Mouse (Mus musculus) kidney, postnatal 0 days (tissue): ENCODE data around the gene Tmprss7. TPM values are rescaled to one million over a fixed set of nuclear protein-coding genes. Genes with fewer than 3 reads are reported as not detected.
A peak's percentile ranks its signal among the peaks of the same experiment; 100 is the strongest.

Experiments used
- ATAC-seq: fragments of 200-750 bp; cut with Nextera tagmentation; replicated peaks from 2 replicates; pipeline ENCODE4 v1.8.0; 2017; ENCODE audit warnings: low read depth, moderate number of reproducible peaks, moderate TSS enrichment, moderate library complexity; ENCODE audit not compliant: low FRiP score
- DNase-seq: peaks from one replicate; pipeline ENCODE4 v3.0.0-alpha.2; 2016; ENCODE audit warnings: low spot score
- H3K27ac ChIP-seq: fragments of 300-500 bp; sonication (generic); 2 replicates; pipeline ENCODE4 v1.5.1; 2014; ENCODE audit warnings: mild to moderate bottlenecking
- H3K27me3 ChIP-seq: fragments of 300-500 bp; sonication (generic); 2 replicates; pipeline ENCODE4 v1.6.1; 2014; ENCODE audit warnings: low read length, mixed read lengths; ENCODE audit not compliant: insufficient read depth
- H3K36me3 ChIP-seq: fragments of 300-500 bp; sonication (generic); 2 replicates; pipeline ENCODE4 v1.6.1; 2014; ENCODE audit warnings: low read length, mixed read lengths; ENCODE audit not compliant: insufficient read depth
- H3K4me1 ChIP-seq: fragments of 300-500 bp; sonication (generic); replicated peaks from 2 replicates; pipeline ENCODE4 v1.6.1; 2014; ENCODE audit warnings: antibody characterized with exemption, low read length, mixed read lengths; ENCODE audit not compliant: insufficient read depth
- H3K4me2 ChIP-seq: fragments of 300-500 bp; sonication (generic); 2 replicates; pipeline ENCODE4 v1.6.1; 2014; ENCODE audit warnings: mild to moderate bottlenecking, low read length, moderate library complexity, mixed read lengths
- H3K4me3 ChIP-seq: fragments of 300-500 bp; sonication (generic); replicated peaks from 2 replicates; pipeline ENCODE4 v1.5.1; 2014; ENCODE audit warnings: low read depth, low read length
- H3K9ac ChIP-seq: fragments of 300-500 bp; sonication (generic); 2 replicates; pipeline ENCODE4 v1.6.1; 2014; ENCODE audit warnings: low read depth, low read length
- H3K9me3 ChIP-seq: fragments of 300-500 bp; sonication (generic); replicated peaks from 2 replicates; pipeline ENCODE4 v1.6.1; 2016; ENCODE audit warnings: low read length, inconsistent platforms, mixed read lengths
- CTCF ChIP-seq: IDR thresholded peaks from 2 replicates; pipeline ENCODE4 v1.5.1; 2016; ENCODE audit warnings: antibody characterized with exemption, low read depth, mild to moderate bottlenecking, moderate library complexity
- WGBS: fragments of 180-500 bp; shearing (Covaris S2); extraction: QIAGEN DNeasy Blood & Tissue Kit; methylation state at CpG from one replicate; pipeline ENCODE4 v1.1.7; 2014; 5-methylcytosine and 5-hydroxymethylcytosine counted together
- polyA plus RNA-seq: library from polyadenylated mRNA; unstranded; fragments of >200 nt; fragmentation: Nextera tagmentation; extraction: Ambion mirVana; gene quantifications from 2 replicates; pipeline ENCODE4 v1.2.1, GENCODE M21; 2015

Tmprss7 gene
- polyA plus RNA-seq, 1 experiment from 2014 or later: 0.21 TPM

DNA sequence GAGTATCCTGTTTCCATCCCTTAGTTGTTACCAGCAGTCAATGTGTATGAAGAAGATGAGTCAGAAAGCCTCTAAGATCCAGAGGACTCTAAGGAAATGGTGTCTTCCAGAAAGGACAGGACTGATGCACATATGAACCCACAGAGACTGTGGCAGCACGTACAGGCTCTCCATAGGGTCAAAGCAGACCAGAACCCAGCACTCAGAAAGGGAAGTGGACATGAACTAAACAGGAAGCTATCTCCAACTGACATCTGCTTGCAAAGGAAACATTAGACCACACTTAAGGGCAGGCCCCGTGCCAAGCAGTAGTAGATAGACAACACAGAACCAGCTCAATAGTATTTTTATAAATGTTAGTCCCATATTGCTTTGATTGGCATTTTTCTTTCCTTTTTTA is 27.3 kb downstream of the Tmprss7 start:
- H3K9ac ChIP-seq: no peak overlapping the region
- no peak overlapping the region for H3K27ac ChIP-seq
- no peak overlapping the region for H3K4me3 ChIP-seq
- no peak for ATAC-seq
- DNase-seq: no peak
- no peak overlapping the region for H3K4me2 ChIP-seq
- no peaks in the 10 kb centered on the region for H3K27me3 ChIP-seq
- no peaks in the 10 kb centered on the region for H3K9me3 ChIP-seq
- no peak for TF ChIP-seq CTCF
- no peaks in the 10 kb centered on the region for H3K4me1 ChIP-seq
- WGBS: 64% methylated on average over 2 of the region's 2 CpGs
- H3K36me3 ChIP-seq: no peaks in the 10 kb centered on the region

DNA sequence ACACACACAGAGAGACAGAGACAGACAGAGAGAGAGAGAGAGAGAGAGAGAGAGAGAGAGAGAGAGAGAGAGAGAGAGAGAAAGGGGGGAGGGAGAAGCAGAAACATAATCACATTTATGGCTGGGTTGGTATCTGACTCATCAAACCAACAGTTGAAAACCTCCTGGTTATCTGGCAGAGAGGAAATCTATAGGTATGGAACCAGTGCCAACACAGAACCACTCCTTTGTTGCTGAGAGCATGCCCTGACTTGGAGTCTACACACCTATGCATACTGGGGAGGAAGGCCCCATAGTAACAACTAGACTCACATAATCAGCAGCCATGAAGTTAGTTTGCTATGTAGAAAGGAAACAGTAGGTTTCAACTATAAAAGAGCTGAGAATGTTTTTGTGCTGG is 31.1 kb downstream of the Tmprss7 start:
- Histone ChIP-seq H3K4me1 (no peaks in the 10 kb centered on the region), H3K4me2 (no peak overlapping the region), H3K9me3 (no peaks in the 10 kb centered on the region), H3K9ac (no peak overlapping the region), H3K27ac (no peak overlapping the region), H3K27me3 (no peaks in the 10 kb centered on the region), H3K36me3 (no peaks in the 10 kb centered on the region), H3K4me3 (no peak overlapping the region)
- DNase-seq (no peak), ATAC-seq (no peak)
- TF ChIP-seq CTCF: no peak

DNA sequence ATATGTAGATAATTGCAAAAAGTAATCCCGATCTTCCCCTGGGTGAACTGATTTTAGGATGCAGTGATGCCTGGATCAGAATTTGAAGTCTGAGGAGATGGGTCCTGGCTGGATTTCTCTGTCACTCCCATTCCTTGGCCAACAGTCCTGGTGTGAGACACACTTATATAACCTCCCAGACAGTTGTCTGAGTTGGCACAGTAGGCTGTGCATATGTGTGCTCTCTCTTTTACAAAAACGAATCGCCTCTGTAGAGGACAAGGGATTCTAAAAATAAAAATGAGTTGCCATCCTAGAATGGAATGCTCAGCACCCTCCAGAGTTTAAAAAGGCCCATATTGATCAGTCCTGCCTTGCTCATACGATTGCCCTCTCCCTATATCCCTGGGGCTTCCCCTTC is 33.9 kb downstream of the Tmprss7 start:
- Histone ChIP-seq H3K9me3 (no peaks in the 10 kb centered on the region), H3K4me1 (no peaks in the 10 kb centered on the region), H3K4me2 (no peak overlapping the region), H3K27ac (no peak overlapping the region), H3K27me3 (0 out of 2 replicates have a peak, but pooled peaks cover under 1% of the 10 kb centered on the region), H3K36me3 (no peaks in the 10 kb centered on the region), H3K9ac (no peak overlapping the region), H3K4me3 (no peak overlapping the region)
- TF ChIP-seq CTCF: no peak
- no peak for ATAC-seq
- DNase-seq: no peak
- WGBS: 83% methylated on average over 4 of the region's 4 CpGs

GRCm38 (mm10) chr16:45658248-45658647 is 35.2 kb downstream of the Tmprss7 start:
- Histone ChIP-seq H3K27me3 (0 out of 2 replicates have a peak, but pooled peaks cover 3% of the 10 kb centered on the region), H3K4me1 (peaks cover 6% of the 10 kb centered on the region; the same call in 1 of the 2 replicates), H3K9me3 (no peaks in the 10 kb centered on the region), H3K27ac (no peak overlapping the region), H3K36me3 (no peaks in the 10 kb centered on the region), H3K4me2 (no peak overlapping the region), H3K9ac (no peak overlapping the region), H3K4me3 (no peak overlapping the region)
- DNase-seq: no peak
- ATAC-seq: no peak
- 75% methylated on average over 1 of the region's 1 CpGs for WGBS
- no peak for TF ChIP-seq CTCF

DNA sequence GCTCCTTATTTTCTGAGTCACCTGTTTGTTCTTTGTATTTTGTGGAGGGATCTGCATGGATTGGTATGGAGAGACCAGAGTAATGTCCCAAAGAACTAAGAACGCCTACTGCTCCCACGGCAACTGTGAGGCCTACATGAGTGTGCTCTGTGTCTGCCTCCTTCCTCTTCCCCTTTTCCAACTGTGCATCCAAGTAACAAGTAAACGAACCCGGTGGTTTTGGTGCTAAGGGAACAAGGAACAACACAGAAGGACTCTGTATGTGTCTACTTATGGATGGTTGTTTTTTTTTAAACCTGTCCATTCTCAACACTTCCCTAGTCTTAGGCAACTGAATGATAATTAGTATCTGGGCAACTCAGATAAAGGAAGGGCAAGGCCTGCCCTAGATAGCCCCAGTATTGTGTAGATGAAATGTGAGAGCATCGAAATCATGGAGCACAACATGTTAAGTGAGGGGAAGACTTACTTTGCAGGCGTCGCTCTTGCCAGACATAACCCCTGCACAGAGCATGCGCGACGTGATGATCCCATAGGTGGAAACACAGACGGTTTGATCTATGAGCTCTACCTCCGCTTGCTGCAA is 35.8 kb downstream of the Tmprss7 start:
- 90% methylated on average over 12 of the region's 12 CpGs for WGBS
- H3K9ac ChIP-seq: no peak overlapping the region
- no peak overlapping the region for H3K27ac ChIP-seq
- ATAC-seq: no peak
- no peaks in the 10 kb centered on the region for H3K9me3 ChIP-seq
- H3K36me3 ChIP-seq: no peaks in the 10 kb centered on the region
- H3K27me3 ChIP-seq: 0 out of 2 replicates have a peak, but pooled peaks cover 3% of the 10 kb centered on the region
- no peak overlapping the region for H3K4me3 ChIP-seq
- TF ChIP-seq CTCF: no peak
- DNase-seq: no peak
- peaks cover 6% of the 10 kb centered on the region; the same call in 1 of the 2 replicates for H3K4me1 ChIP-seq
- H3K4me2 ChIP-seq: no peak overlapping the region

GRCm38 (mm10) chr16:45654465-45654864 is 39.0 kb downstream of the Tmprss7 start:
- WGBS: 60% methylated on average over 9 of the region's 9 CpGs
- Histone ChIP-seq H3K36me3 (no peaks in the 10 kb centered on the region), H3K4me1 (peaks cover 6% of the 10 kb centered on the region; the same call in 1 of the 2 replicates), H3K27ac (no peak overlapping the region), H3K9me3 (no peaks in the 10 kb centered on the region), H3K4me3 (peak overlapping the region; percentile 38; the same call in 1 of the 2 replicates), H3K9ac (no peak overlapping the region), H3K27me3 (0 out of 2 replicates have a peak, but pooled peaks cover 3% of the 10 kb centered on the region), H3K4me2 (peak overlapping the region; percentile 89; the same call in 1 of the 2 replicates)
- ATAC-seq (no peak), DNase-seq (no peak)
- no peak for TF ChIP-seq CTCF

DNA sequence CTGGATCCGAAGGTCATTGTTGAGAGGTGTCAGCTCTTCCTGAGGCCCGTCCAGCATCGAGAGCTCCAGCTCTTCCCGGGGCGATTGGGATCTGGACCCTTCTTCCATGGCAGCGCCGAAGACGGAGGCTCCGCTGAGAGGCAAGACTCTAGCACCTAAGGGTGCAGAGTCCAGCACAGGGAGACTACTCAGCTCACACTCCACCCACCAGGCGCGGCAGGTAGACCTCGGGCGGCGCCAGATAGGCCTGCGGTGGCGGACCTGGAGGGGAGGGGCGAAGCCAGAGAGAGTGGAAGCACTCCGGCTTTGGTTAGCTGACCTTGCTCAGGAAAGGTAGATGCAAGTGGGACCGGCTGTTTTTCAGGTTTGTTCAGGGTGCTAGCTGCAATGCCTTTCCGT is 39.5 kb downstream of the Tmprss7 start, which contains the start of gene BC016579:
BC016579 (minus strand) TSS at position 135 of the 399 bp plus-strand sequence.
- peak within 1 kb of the TSS; percentile 89 for H3K4me2 ChIP-seq
- peak within 1 kb of the TSS; percentile 38 for H3K4me3 ChIP-seq
- no peak within 1 kb of the TSS for H3K27ac ChIP-seq
- 6% methylated on average over 20 of the region's 20 CpGs for WGBS
- H3K36me3 ChIP-seq: no peaks in the 10 kb centered on the region
- DNase-seq (peak; percentile 13), ATAC-seq (peak; percentile 83)
- no peaks in the 10 kb centered on the region for H3K9me3 ChIP-seq
- H3K4me1 ChIP-seq: peaks cover 6% of the 10 kb centered on the region; the same call in 1 of the 2 replicates
- H3K27me3 ChIP-seq: 0 out of 2 replicates have a peak, but pooled peaks cover 3% of the 10 kb centered on the region
- TF ChIP-seq CTCF: no peak
- H3K9ac ChIP-seq: peak within 1 kb of the TSS; percentile 47; the same call in 1 of the 2 replicates
